Mouse (Mus musculus) left cerebral cortex, adult 18-20 months (tissue): ENCODE measurements around the gene Cep41. TPM values are rescaled to one million over a fixed set of nuclear protein-coding genes. Genes with fewer than 3 reads are reported as not detected.

Source experiments
- DNase-seq, 2 experiments: peaks; one replicate each; pipeline ENCODE4 v3.0.0; 2021 to 2022; ENCODE audit warnings: low spot score in 2 of 2, mixed read lengths in 1 of 2
- total RNA-seq, 2 experiments: library from RNA; stranded (reverse); gene quantifications; 2 replicates each; pipeline ENCODE4 v1.2.3; 2021

Gene Cep41
- total RNA-seq, 2 experiments from 2014 or later = 6.4 to 7.0 TPM

- no peak for DNase-seq
These were observed 18.9 kb upstream of the Cep41 start for GRCm38 (mm10) chr6:30712484-30712883.

DNA sequence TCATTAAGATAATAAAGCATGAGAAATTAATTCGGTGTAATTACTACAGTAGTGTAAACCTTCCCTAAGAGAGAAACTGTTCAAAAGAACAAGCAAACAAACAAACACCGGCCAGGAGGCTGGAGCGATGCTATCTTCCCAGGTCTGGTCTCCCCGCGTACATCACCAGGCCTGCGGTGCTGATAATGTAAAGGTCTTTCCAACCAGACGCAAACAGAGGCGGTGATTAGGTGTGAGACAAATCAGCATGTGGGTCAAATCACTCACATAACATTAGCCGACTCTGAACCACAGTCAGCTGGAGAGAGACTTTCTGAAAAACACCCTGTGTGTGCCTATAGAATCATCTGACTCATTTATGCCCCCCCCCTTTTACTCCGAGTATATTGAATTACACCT, 17.8 kb upstream of the Cep41 start:
- no peak for DNase-seq

- no peak for DNase-seq
These were observed 17.1 kb upstream of the Cep41 start for GRCm38 (mm10) chr6:30710371-30711364.

DNA sequence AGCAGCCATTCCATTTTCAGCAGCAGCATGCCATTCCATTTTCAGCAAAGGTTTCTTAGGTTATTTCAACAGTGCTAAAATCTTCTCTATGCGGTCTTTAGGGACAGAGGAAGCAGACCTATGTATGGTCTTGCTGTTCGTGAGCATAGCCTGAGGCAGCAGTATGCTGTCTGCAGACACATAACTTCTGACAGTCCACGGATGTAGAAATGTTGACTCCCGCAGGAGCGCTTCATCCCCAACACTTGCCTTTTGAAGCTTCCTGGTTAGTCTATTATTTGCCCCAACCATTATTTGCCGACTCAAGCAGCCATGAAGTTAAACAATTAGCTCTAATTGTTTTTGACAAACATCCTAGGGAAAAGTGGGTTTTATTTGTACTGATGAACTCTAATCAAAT, 15.6 kb upstream of the Cep41 start:
- DNase-seq = no peak

DNA sequence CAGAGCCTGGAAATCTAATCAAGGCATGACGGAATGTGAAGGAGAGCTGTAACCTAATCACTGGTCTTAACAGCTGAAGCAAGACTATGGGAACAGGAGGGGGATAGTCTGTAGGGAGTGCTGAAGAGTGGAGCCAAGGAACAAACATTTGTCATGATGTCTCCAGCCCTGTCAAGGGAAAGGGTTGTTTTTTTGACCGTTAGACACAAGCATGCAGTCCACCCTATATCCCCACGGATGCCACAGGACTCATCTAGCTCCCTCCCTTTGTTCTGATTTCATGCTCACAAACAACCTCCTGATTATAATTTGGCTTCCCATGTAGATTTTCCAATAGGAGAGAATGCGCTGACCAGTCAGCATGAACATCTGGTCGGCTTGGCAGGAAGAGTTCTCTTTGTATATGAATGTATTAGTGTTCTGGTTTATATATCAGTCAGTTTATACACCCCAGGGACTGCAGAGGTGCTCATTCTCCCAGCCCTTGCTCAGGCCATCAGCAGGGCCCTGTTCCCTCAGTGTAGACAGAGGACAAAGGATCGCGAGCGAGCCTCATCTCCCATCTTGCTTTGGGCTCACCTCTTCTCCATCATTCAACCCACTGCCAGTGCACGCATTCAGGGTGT, 10.5 kb upstream of the Cep41 start:
- DNase-seq = no peak

GRCm38 (mm10) chr6:30703476-30703875, 9.9 kb upstream of the Cep41 start:
- no peak for DNase-seq

DNA sequence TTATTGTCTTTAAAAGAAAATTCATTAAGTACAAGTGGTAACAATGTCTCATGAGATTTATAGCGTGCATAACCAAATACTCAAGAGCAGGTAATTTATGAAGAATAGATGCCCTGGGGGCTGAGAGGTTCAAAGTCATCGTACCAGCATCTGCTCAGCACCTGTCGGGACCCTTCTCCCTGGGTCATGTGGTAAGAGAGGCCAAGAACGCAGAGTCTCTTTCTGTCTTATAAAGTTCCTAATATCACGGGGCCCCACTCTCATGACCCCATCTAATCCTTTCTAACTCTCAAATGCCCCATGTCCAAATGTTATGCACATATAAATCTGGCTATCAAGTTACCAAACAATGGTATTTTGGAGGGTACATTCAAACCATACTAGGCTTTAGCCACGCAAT, 9.3 kb upstream of the Cep41 start:
- no peak for DNase-seq

DNA sequence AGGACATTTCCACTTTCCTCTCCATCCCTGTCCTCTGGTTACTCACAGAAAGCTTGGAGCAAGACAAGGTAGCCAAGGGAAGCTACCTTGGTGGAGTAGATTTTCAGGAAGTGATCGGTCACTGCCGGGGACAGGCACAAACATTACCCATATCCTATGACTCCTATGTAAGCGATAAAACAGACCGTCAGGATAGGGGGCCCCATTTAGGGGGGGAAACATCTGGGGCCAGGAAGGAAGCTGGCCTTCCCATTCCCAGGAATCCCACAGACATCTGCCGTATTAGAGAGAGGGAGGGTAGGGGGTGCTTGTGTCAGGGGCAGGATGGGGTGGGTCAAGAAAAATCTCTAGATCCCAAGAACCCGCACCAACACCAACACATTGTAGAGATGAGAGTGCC, 6.6 kb upstream of the Cep41 start:
- DNase-seq = no peak

- no peak for DNase-seq
These were observed 4.5 kb upstream of the Cep41 start for GRCm38 (mm10) chr6:30698036-30698435.

DNA sequence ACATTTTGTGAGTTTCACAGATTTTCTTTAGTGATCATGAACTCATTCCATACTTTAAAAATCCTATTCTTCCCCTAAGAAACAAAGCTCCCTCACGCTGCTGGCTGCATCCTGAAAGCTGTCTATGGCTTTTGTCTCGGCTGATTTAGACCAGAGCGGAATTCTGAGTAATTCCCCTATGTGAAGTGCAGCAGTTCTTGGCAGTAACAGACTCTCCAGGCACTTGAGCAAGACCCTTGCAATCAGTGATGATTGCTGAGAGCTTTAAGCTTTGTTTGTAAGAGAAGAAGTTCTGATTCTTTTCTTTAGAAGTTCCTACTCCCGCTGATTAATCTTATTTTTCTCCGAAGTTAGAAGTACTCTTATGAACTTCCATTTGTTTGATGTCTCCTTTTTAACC, 3.9 kb upstream of the Cep41 start:
- DNase-seq = no peak

DNA sequence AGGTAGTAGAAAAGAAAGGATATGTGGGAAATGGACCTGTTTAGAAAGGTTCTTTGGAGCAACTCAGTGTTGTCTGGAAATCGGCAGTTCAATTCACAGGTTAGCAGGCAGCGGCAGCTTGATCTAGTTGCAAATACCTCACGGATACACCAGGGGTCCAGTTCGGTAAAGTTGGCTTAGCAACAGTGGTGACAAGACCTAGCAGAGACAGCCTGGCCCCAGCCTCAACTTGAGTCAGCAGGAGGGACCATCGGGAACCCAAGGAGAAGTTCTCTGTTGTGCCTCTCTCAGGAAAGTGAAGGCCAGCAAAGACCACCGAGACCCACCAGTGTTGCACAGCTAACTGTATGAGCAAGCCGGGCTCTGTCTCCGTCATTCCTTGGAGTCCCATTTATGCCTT, 1.6 kb upstream of the Cep41 start:
- no peak for DNase-seq

DNA sequence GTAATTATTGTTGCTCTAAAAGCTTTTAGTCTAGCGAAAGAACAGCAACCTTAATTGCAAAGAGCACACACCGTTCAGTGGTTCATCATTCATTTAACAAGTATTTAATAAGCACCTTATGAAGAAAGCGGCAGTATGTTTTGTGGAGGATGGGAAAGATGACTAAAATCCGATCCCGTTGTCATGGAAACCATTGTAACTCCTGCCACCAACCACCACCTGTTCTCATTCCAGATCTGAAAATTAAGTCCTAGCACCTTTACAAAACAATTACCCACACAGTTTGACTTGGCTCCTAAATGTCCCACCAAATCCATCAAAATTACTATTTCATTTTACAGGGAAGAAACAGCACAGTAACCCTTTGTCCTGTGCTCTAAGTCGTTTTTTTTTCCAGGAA, 660 bp upstream of the Cep41 start:
- peak in 1 of 2 experiments; percentile 15 for DNase-seq

DNA sequence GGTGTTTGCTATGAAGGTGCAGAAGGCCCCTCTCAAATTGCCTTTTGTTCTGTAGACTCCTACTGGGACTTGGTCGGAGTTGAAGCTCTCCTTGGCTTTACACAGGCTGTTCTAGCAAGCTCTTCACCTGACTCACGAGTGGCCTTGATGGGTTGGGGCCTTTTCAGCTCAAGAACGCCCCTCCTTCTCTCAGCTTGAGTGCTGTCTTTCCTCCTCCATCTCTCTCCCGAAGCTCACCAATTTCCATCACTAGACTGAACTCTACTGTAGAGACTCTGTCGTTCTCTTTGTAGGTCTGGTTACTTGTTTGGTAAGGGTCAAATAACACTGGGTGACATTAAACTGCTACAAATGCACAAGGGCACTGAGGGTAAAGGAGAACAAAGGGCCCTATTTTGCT, 723 bp downstream of the Cep41 start:
- DNase-seq = no peak

GRCm38 (mm10) chr6:30687198-30687597, 6.4 kb downstream of the Cep41 start:
- DNase-seq = no peak

- DNase-seq = no peak
These were observed 9.0 kb downstream of the Cep41 start for GRCm38 (mm10) chr6:30684570-30684969.

DNA sequence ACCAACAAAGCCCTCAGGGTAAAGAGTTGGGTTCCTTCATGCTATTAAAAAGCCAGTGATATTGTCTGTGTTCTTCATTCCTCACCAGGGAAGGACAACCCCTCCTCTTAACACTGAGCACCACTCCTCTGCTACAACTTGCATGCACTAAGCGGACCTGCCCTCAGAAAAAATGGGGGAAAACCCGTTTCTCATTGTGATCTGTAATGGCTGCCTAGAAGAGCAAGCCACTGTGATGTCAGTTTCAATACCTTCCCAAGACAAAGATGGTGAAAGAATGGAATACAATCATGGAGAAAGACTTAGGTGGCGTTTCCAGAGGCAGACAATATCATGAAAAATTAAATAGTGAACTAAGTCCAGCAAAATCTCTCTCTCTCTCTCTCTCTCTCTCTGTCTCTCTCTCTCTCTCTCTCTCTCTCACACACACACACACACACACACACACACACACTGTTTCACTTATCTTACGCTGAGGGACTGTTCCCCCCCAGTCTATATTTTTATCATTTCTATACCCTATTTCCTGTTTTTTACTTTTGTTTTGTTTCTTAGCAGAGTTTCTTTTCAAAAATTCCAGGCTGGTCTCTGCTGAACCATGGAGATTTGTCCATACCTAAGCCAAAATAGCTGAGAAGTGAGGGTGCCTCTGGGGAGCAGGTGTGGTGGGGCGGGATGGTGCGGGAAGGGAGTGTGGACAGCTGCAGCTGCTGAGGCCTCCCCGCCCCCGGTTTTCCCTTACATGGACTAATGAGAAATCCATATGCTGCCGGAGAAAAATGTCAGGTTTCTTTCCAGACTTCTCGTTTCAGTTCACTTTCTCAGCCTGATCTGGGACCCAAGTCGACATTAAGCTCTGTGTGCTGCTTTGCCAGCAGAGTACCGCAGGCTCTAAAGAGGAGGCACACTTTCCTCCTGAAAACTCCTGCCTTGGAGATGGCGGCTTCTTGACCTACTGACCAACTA, 11.3 kb downstream of the Cep41 start:
- DNase-seq = peak; percentile 35 to 39

- DNase-seq = no peak
These were observed 13.1 kb downstream of the Cep41 start for GRCm38 (mm10) chr6:30680442-30680841.

GRCm38 (mm10) chr6:30679567-30679966, 14.0 kb downstream of the Cep41 start:
- no peak for DNase-seq

- DNase-seq = no peak
These were observed 15.1 kb downstream of the Cep41 start for GRCm38 (mm10) chr6:30678482-30678881.

DNA sequence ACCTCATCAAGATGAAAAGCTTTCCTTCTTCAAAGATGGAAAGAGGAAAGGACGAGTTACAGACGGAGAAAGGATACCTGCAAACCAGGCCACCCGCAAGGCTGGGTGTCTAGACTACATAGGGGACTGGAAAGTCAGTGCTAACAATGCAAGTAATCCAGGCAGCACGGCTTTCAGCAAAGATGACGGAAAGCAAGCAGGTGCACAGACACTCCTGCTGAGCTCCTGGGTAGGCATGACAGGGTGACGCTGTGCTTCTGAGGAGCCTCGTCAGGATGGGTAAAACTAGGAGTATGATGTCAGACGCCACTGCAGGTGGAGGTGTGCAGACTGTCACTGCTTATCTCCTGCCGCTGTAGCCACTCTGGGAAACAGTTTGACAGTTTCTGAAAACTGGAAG, 16.0 kb downstream of the Cep41 start:
- no peak for DNase-seq

DNA sequence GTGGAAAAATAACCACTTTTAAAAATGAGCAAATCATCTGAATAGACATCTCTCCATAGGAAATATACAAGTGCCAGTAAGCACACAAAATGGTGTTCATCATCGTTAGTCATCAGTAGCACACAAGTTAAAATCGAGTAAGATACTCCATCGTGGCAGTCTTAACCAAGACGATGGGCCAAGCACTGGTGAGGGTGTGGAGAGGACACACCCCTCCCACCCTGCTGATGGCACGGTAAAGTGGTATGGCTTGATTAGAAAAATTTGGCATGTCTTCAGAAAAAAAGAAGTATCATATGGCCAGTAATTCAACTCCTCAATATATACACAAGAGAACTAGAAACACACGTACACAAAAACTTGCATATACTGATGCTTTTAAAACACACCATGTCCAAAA, 17.0 kb downstream of the Cep41 start:
- no peak for DNase-seq
